Mouse (Mus musculus): Measurements from ENCODE around the gene Agrp. TPM values are rescaled to one million over a fixed set of nuclear protein-coding genes. Genes with fewer than 3 reads are reported as not detected.

The Agrp gene
- total and polyA plus RNA-seq, 3 experiments: not detected

DNA sequence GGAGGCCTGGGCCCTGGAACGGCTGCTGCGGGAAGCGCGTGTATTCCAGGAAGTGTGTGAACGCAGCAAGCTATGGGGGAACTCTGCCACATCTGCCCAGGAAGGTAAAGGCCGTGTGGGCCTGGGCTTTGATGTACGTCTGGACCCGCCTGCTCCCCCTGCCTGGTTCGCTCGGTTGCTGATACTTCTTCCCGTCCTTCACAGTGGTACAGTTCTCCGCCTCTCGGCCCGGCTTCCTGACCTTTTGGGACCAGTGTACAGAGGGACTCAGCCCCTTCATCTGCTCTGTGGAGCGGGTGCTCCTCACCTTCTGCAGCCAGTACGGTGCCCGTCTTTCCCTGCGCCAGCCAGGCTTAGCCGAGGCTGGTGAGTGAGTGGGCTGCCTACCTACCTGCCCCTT is 17.0 kb downstream of the Agrp start:
- no peak for TF ChIP-seq CTCF (IDR thresholded peaks at IDR 0.05; ENCODE audit: low read depth, low read length)
- TF ChIP-seq TAL1 (conservative IDR thresholded peaks at IDR 0.05; ENCODE audit: low read depth, low read length): no peak
- H3K9me3 ChIP-seq (replicated peaks): no peaks in the 10 kb centered on the region
- H3K4me3 ChIP-seq (ENCODE audit: low read depth, low read length): peak overlapping the region; percentile 2; the same call in 1 of the 2 replicates
- no peaks in the 10 kb centered on the region; the same call in 1 of the 2 replicates for H3K27me3 ChIP-seq (ENCODE audit: insufficient read depth, low read length)
- no peak for DNase-seq (ENCODE audit: low spot score)
- ATAC-seq (ENCODE audit: extremely low read depth, insufficient number of reproducible peaks, low FRiP score, poor library complexity, severe bottlenecking): no peak
- H3K36me3 ChIP-seq (replicated peaks): peaks cover 100% of the 10 kb centered on the region
- H3K4me1 ChIP-seq (ENCODE audit: insufficient read depth, low read depth, low read length): peaks cover 97% of the 10 kb centered on the region

DNA sequence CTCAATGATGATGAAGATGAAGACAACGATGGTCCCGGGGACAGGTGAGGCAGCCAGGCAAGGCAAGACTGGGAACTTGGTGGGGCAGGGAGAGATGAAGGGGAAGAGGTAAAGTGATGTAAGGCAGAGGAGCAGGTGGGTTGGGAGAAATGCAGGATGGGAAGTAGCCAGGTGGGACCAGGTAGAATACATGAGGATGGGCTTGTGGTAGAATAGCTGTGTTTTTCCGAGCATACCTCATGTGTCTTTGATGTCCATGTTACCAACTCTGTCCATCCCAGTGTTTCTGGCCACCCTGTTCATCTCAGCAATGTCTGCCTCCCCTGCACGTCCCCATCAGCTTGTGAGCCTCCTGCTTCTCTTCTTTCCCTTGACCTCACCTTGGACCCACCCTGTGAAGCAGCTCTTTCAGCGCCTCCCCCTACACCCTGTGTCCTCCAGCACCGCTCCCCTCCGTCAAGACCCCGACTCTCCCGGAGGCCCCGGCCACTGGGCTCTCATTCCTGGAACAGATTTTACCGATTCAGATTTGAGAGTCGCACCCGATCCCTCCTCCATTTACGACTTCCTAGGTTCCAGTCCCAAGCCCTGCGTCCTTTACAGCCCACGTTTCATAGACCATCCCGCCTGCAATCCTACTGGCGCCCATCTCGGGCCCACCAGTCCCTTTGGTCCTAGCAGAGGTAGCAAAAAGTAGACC is 18.2 kb downstream of the Agrp start:
- H3K27me3 ChIP-seq (ENCODE audit: insufficient read depth, low read length): no peaks in the 10 kb centered on the region; the same call in 1 of the 2 replicates
- peaks cover 100% of the 10 kb centered on the region for H3K36me3 ChIP-seq (replicated peaks)
- TF ChIP-seq POLR2AphosphoS5 (IDR thresholded peaks at IDR 0.05; ENCODE audit: insufficient replicate concordance, low read depth, low read length) (peak; percentile 77; the same call in 1 of the 2 replicates), CTCF (IDR thresholded peaks at IDR 0.05; ENCODE audit: low read depth, low read length) (no peak)
- ATAC-seq (ENCODE audit: extremely low read depth, insufficient number of reproducible peaks, low FRiP score, poor library complexity, severe bottlenecking) (no peak), DNase-seq (ENCODE audit: low spot score) (no peak)
- H3K4me3 ChIP-seq (ENCODE audit: low read depth, low read length): no peak overlapping the region
- no peaks in the 10 kb centered on the region for H3K9me3 ChIP-seq (replicated peaks)
- H3K4me1 ChIP-seq (ENCODE audit: insufficient read depth, low read depth, low read length): peaks cover 100% of the 10 kb centered on the region

DNA sequence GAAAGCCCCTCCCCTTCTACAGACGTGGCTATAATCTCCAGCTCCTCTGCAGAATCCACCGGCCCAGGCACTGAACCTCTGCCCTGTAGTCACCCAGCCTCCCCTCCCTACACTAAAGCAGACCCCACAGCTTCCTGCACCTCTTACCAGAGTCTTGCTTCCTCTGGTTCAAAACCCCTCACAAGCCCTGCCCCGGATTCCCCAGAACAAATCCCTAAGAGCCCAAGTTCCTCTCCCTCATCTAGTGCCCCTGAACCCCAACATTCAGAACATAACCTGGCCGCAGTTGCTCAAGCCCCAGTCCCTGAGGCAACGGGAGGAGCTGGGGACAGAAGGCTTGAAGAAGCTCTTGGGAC is 18.9 kb downstream of the Agrp start:
- peaks cover 99% of the 10 kb centered on the region for H3K36me3 ChIP-seq (replicated peaks)

DNA sequence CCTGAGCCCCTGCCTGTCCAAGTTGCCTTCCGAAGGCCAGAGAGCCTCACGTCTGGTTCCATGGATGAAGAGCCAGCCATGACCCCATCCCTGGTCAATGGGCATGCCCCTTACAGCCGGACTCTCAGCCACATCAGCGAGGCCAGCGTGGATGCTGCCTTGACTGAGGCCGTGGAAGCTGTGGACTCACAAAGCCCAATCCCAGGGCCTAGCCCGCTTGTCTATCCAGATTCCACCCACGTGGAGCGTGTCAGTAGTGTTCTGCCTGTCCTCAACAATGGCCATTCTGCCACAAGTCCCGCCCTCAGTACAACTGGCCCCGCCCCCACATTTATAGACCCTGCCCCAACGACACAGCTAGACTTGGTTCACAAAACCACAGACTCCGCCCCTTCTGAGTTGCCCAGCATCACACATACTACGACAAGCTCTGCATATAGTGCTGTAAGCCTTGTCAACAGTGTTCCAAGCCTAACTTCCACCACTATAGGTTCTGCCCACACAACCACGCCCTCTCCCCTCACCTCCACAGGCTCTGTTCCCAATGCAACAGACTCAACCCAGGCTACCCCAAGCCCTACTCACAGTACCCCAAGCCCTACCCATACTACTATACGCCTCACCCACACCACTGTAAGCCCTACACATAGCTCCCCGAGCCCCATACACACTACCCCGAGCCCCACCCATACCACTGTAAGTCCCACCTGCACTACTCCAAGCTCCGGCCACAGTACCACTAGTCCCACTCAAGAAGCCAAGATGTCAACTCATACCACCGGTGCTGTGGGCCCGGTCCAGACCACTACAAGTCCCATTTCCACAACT is 19.5 kb downstream of the Agrp start:
- ATAC-seq (ENCODE audit: extremely low read depth, insufficient number of reproducible peaks, low FRiP score, poor library complexity, severe bottlenecking): no peak
- peaks cover 99% of the 10 kb centered on the region for H3K36me3 ChIP-seq (replicated peaks)
- peak; percentile 54 for DNase-seq (ENCODE audit: low spot score)
- H3K27me3 ChIP-seq (ENCODE audit: insufficient read depth, low read length): no peaks in the 10 kb centered on the region; the same call in 1 of the 2 replicates
- no peaks in the 10 kb centered on the region for H3K9me3 ChIP-seq (replicated peaks)
- TF ChIP-seq TAL1 (conservative IDR thresholded peaks at IDR 0.05; ENCODE audit: low read depth, low read length) (no peak), GATA1 (IDR thresholded peaks at IDR 0.05; ENCODE audit: borderline replicate concordance, low read length) (no peak), CTCF (IDR thresholded peaks at IDR 0.05; ENCODE audit: low read depth, low read length) (no peak), POLR2AphosphoS5 (IDR thresholded peaks at IDR 0.05; ENCODE audit: insufficient replicate concordance, low read depth, low read length) (no peak), GATA2 (IDR thresholded peaks at IDR 0.05; ENCODE audit: borderline replicate concordance, low read depth, low read length) (no peak)
- peak overlapping the region; percentile 52; the same call in 1 of the 2 replicates for H3K4me3 ChIP-seq (ENCODE audit: low read depth, low read length)
- peaks cover 98% of the 10 kb centered on the region for H3K4me1 ChIP-seq (ENCODE audit: insufficient read depth, low read depth, low read length)

More for the DNA sequence above, 18.9 kb downstream of the Agrp start:
- TF ChIP-seq POLR2AphosphoS5 (IDR thresholded peaks at IDR 0.05; ENCODE audit: insufficient replicate concordance, low read depth, low read length) (no peak), CTCF (IDR thresholded peaks at IDR 0.05; ENCODE audit: low read depth, low read length) (no peak), GATA1 (IDR thresholded peaks at IDR 0.05; ENCODE audit: borderline replicate concordance, low read length) (no peak), GATA2 (IDR thresholded peaks at IDR 0.05; ENCODE audit: borderline replicate concordance, low read depth, low read length) (no peak), TAL1 (conservative IDR thresholded peaks at IDR 0.05; ENCODE audit: low read depth, low read length) (no peak)
- Histone ChIP-seq H3K4me1 (ENCODE audit: insufficient read depth, low read depth, low read length) (peaks cover 98% of the 10 kb centered on the region), H3K27me3 (ENCODE audit: insufficient read depth, low read length) (no peaks in the 10 kb centered on the region; the same call in 1 of the 2 replicates), H3K9me3 (replicated peaks) (no peaks in the 10 kb centered on the region), H3K4me3 (ENCODE audit: low read depth, low read length) (no peak overlapping the region)
- no peak for ATAC-seq (ENCODE audit: extremely low read depth, insufficient number of reproducible peaks, low FRiP score, poor library complexity, severe bottlenecking)
- no peak for DNase-seq (ENCODE audit: low spot score)

DNA sequence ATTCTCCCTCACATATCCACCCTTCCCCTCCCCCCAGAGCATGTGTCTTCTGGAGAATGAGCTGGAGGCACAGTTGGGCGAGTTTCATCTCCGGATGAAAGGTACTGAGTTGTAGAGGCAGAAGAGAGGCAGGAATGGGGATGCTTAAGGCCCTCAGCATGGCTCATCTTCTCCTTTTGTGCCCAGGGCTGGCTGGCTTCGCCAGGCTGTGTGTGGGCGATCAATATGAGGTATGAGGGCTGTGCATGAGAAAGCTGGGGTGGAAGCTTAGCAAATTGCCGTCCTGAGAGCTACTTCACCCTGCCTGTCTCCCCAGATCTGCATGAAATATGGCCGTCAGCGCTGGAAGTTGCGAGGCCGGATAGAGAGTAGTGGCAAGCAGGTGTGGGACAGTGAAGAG is 21.3 kb downstream of the Agrp start:
- ATAC-seq (ENCODE audit: extremely low read depth, insufficient number of reproducible peaks, low FRiP score, poor library complexity, severe bottlenecking) (no peak), DNase-seq (ENCODE audit: low spot score) (no peak)
- peaks cover 98% of the 10 kb centered on the region for H3K4me1 ChIP-seq (ENCODE audit: insufficient read depth, low read depth, low read length)
- TF ChIP-seq POLR2AphosphoS5 (IDR thresholded peaks at IDR 0.05; ENCODE audit: insufficient replicate concordance, low read depth, low read length): no peak
- no peak for TF ChIP-seq GATA1 (IDR thresholded peaks at IDR 0.05; ENCODE audit: borderline replicate concordance, low read length)
- no peak for TF ChIP-seq TAL1 (conservative IDR thresholded peaks at IDR 0.05; ENCODE audit: low read depth, low read length)
- TF ChIP-seq CTCF (IDR thresholded peaks at IDR 0.05; ENCODE audit: low read depth, low read length): no peak
- TF ChIP-seq GATA2 (IDR thresholded peaks at IDR 0.05; ENCODE audit: borderline replicate concordance, low read depth, low read length): no peak
- no peaks in the 10 kb centered on the region for H3K9me3 ChIP-seq (replicated peaks)
- H3K36me3 ChIP-seq (replicated peaks): peaks cover 99% of the 10 kb centered on the region
- H3K4me3 ChIP-seq (ENCODE audit: low read depth, low read length): no peak overlapping the region
- H3K27me3 ChIP-seq (ENCODE audit: insufficient read depth, low read length): no peaks in the 10 kb centered on the region; the same call in 1 of the 2 replicates

DNA sequence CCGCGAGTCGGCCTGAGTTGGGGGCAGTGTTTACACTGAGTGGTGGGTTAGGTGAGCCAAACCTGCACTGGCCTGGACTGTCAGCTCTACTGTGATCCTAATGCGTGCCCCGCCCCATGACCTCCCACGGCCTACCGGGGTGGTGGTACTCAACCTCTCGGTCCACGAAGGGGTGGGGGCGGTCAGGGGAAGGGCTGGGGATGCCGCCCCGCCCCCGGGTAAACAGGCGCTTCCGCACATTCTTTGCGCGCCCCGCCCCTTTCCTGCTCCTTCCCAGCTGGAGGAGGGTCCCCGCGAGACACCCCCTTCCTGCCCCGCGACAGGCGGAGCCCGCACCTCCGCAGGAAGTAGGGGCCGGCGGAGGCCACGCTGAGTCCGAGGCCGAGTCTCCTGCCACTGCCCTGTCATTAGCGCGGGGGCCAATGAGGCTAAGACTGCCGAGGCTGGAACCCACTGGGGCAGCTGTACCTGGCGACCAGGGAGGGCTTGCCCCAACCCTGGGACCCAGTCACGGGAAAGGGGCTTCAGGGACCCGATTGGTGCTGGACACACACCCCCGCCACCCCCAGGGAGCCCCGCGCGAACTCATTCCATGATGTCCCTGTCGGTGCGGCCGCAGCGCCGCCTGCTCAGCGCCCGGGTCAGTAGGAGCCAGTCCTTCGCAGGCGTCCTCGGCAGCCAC is 23.2 kb downstream of the Agrp start:
- Histone ChIP-seq H3K27me3 (ENCODE audit: insufficient read depth, low read length) (no peaks in the 10 kb centered on the region), H3K9me3 (replicated peaks) (no peaks in the 10 kb centered on the region), H3K36me3 (replicated peaks) (peaks cover 88% of the 10 kb centered on the region), H3K4me3 (ENCODE audit: low read depth, low read length) (peak overlapping the region; percentile 63; the same call in 1 of the 2 replicates), H3K4me1 (ENCODE audit: insufficient read depth, low read depth, low read length) (peaks cover 98% of the 10 kb centered on the region)
- DNase-seq (ENCODE audit: low spot score): no peak
- TF ChIP-seq POLR2AphosphoS5 (IDR thresholded peaks at IDR 0.05; ENCODE audit: insufficient replicate concordance, low read depth, low read length) (no peak), GATA2 (IDR thresholded peaks at IDR 0.05; ENCODE audit: borderline replicate concordance, low read depth, low read length) (no peak), TAL1 (conservative IDR thresholded peaks at IDR 0.05; ENCODE audit: low read depth, low read length) (no peak), CTCF (IDR thresholded peaks at IDR 0.05; ENCODE audit: low read depth, low read length) (no peak), GATA1 (IDR thresholded peaks at IDR 0.05; ENCODE audit: borderline replicate concordance, low read length) (no peak)
- no peak for ATAC-seq (ENCODE audit: extremely low read depth, insufficient number of reproducible peaks, low FRiP score, poor library complexity, severe bottlenecking)
